Mouse (Mus musculus): ENCODE results near the gene Dvl2. TPM values are rescaled to one million over a fixed set of nuclear protein-coding genes. Genes with fewer than 3 reads are reported as not detected.

Dvl2 gene
- polyA plus RNA-seq, 1 experiment: 45.7 TPM

DNA sequence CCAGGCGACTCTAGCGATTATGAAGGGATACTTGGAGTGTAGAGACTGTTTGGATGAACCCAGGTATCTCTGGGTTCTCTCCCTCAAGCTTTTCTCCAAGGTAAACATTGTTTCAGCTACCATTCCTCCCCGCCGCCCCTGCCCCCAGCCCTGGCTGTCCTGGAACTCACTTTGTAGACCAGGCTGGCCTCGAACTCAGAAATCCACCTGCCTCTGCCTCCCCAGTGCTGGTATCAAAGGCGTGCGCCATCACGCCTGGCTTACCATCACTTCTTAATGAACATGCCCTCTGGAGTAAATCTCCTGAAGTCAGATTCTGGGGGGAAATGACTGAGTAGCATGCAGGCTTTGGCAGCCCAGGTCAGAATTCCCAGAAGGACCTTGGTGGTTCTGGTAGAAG is 18.2 kb upstream of the Dvl2 start, which contains the start of gene Elp5:
Elp5 (minus strand) TSS at position 293 of the 400 bp plus-strand sequence.
- DNase-seq (ENCODE audit: low read depth): no peak
- TF ChIP-seq POLR2A (IDR thresholded peaks at IDR 0.05; ENCODE audit: borderline replicate concordance, extremely low read depth, insufficient read depth, insufficient read length, poor library complexity, severe bottlenecking): no peak
- no peak for TF ChIP-seq CTCF (IDR thresholded peaks at IDR 0.05; ENCODE audit: borderline replicate concordance, extremely low read depth, insufficient read depth, insufficient read length)

DNA sequence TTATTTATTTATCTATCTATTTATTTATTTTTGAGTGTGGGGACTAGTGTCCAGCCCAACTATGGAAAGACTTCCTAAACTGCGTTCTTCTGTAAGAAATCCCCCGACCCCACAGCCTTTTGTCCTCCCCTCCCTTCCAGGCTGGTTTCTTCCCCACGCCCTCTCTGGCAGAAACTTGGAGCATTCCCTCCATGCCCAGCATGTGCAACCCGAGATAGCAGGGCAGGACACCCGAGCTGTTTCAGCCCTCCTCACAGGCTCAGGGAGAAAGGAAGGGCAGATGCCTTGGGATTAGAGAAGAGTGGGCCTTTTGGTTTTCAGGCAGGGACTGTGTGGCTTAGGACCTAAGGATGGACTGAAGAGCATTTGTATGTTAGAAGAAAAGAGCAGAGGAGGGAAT is 17.5 kb upstream of the Dvl2 start:
- TF ChIP-seq POLR2A (IDR thresholded peaks at IDR 0.05; ENCODE audit: borderline replicate concordance, extremely low read depth, insufficient read depth, insufficient read length, poor library complexity, severe bottlenecking) (no peak), CTCF (IDR thresholded peaks at IDR 0.05; ENCODE audit: borderline replicate concordance, extremely low read depth, insufficient read depth, insufficient read length) (no peak)
- no peak for DNase-seq (ENCODE audit: low read depth)

DNA sequence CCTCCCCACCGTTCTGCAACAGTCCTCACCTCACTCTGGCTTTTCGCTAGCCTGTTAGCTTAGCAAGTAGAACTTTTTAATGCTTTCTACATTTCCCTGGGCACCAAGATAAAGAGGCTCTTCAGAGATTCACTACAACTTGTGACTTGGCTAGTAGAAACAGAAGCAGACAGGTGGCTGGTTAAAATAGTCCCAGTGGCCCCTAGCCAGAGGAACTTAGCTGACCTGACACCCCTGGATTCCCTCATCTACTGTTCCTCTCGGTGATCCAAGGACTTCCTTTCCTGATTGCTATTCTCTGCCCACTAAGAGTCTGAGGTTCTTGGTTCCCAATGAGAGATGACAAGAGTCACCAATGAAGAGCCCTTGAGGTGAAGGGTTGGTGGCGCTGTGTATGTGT is 17.0 kb upstream of the Dvl2 start:
- DNase-seq (ENCODE audit: low read depth): no peak
- TF ChIP-seq CTCF (IDR thresholded peaks at IDR 0.05; ENCODE audit: borderline replicate concordance, extremely low read depth, insufficient read depth, insufficient read length): no peak
- TF ChIP-seq POLR2A (IDR thresholded peaks at IDR 0.05; ENCODE audit: borderline replicate concordance, extremely low read depth, insufficient read depth, insufficient read length, poor library complexity, severe bottlenecking): no peak

DNA sequence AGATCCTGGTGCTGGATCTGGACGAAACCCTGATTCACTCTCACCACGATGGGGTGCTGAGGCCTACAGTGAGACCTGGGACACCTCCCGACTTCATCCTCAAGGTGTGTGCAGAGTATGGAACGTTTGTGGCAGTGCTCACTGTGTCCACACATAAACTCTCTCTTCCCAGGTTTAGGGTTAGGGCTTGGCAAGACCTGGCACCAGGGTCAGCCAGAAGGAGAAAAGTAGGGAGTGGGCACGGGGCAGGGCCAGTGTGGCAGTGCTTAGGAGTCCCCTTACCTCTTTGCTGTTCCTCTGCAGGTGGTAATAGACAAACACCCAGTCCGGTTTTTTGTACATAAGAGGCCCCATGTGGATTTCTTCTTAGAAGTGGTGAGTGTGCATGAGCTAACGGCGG is 16.0 kb upstream of the Dvl2 start:
- no peak for DNase-seq (ENCODE audit: low read depth)
- TF ChIP-seq CTCF (IDR thresholded peaks at IDR 0.05; ENCODE audit: borderline replicate concordance, extremely low read depth, insufficient read depth, insufficient read length) (no peak), POLR2A (IDR thresholded peaks at IDR 0.05; ENCODE audit: borderline replicate concordance, extremely low read depth, insufficient read depth, insufficient read length, poor library complexity, severe bottlenecking) (no peak)

DNA sequence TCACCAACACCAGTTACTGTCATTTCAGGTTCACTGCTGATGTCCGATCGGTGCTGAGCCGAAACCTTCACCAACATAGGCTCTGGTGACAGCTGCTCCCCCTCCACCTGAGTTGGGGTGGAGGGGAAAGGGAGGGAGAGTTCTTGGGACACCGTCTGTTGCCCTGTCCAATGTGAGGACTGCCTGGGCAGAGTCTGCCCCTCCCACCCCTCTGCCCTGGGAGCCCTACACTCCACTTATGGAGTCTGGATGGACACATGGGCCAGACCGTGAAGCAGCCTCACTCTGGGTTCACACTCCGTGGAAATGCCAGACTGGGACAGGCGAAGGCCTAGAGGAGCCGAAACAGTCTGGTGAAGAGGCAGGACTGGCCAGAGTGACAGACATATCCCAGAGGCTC is 10.4 kb upstream of the Dvl2 start:
- no peak for DNase-seq (ENCODE audit: low read depth)
- TF ChIP-seq CTCF (IDR thresholded peaks at IDR 0.05; ENCODE audit: borderline replicate concordance, extremely low read depth, insufficient read depth, insufficient read length) (no peak), POLR2A (IDR thresholded peaks at IDR 0.05; ENCODE audit: borderline replicate concordance, extremely low read depth, insufficient read depth, insufficient read length, poor library complexity, severe bottlenecking) (no peak)

DNA sequence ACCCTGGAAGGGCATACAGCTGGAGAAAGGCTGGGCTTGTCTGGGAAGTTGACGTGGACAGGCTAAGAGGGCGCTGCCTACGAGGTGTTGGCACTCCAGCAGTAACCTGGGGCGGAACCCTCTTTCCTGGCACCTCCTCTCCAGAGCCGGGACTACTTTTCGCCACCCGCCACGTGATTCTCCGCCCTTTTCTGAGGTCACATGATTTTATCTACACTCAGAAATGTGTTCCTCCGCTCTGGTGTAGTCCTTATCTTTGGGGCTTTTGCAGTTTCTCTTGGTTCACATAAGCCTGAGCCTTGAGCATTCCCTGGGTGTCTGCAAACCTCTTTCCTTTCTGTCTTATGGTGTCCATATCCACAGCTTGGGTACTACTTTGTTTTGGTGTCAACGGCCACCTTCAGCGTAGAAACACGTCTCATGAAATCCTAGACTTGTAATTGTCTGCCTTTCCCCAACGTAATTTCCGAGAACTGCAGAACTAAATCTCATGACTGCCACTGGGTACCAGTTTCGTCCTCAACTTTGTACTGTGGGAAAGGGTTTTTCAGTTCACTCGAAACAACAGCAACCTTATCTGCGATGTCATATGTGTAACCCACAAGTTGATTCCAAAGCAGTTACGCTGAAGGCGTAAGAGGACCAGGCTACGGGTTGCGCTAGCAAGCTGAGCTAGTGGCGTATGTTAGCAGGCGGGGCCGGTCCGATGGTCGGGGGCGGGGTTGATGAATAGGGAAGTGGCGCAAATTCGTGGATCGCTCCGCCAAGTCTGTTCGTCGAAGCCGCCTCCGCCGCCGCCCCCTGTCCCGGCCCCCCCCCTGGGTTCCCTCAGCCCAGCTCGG is 9.3 kb upstream of the Dvl2 start, which contains the start of gene Gabarap:
Gabarap (plus strand) TSS at position 294 of the 842 bp plus-strand sequence.
- peak; percentile 99 for DNase-seq (ENCODE audit: low read depth)
- no peak for TF ChIP-seq CTCF (IDR thresholded peaks at IDR 0.05; ENCODE audit: borderline replicate concordance, extremely low read depth, insufficient read depth, insufficient read length)
- TF ChIP-seq POLR2A (IDR thresholded peaks at IDR 0.05; ENCODE audit: borderline replicate concordance, extremely low read depth, insufficient read depth, insufficient read length, poor library complexity, severe bottlenecking): peak; percentile 26; the same call in 1 of the 2 replicates

DNA sequence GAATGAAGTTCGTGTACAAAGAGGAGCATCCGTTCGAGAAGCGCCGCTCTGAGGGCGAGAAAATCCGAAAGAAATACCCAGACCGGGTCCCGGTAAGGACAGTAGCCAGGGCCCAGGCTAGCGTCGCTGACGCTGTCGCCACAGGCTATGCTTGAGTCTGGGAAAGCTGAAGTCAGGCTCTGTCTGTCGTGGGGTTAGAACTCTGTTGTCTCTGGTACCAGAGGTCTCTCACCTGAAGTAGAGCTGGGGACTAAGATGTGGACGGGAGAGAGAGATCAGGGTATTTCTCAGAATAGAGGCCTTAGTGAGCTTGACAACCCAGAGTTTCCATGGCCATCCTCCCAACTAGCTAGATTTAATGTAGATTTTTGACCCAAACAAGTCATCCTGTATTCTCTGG is 8.7 kb upstream of the Dvl2 start:
- DNase-seq (ENCODE audit: low read depth): no peak
- TF ChIP-seq CTCF (IDR thresholded peaks at IDR 0.05; ENCODE audit: borderline replicate concordance, extremely low read depth, insufficient read depth, insufficient read length) (no peak), POLR2A (IDR thresholded peaks at IDR 0.05; ENCODE audit: borderline replicate concordance, extremely low read depth, insufficient read depth, insufficient read length, poor library complexity, severe bottlenecking) (no peak)

DNA sequence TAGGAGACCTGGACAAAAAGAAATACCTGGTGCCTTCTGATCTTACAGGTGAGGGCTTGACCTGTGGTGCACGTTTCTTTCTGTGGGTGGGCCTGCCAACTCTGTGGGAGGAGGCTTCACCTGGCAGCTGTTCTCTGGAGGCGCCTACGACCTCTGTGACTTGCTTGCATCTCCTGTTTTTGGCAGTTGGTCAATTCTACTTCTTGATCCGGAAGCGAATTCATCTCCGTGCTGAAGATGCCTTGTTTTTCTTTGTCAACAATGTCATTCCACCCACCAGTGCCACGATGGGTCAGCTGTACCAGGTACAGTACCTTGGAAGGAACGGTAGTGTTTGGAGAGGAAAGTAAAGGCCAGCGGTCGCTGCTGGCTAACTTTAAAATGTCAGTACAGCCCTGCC is 8.0 kb upstream of the Dvl2 start:
- TF ChIP-seq POLR2A (IDR thresholded peaks at IDR 0.05; ENCODE audit: borderline replicate concordance, extremely low read depth, insufficient read depth, insufficient read length, poor library complexity, severe bottlenecking) (no peak), CTCF (IDR thresholded peaks at IDR 0.05; ENCODE audit: borderline replicate concordance, extremely low read depth, insufficient read depth, insufficient read length) (no peak)
- no peak for DNase-seq (ENCODE audit: low read depth)

DNA sequence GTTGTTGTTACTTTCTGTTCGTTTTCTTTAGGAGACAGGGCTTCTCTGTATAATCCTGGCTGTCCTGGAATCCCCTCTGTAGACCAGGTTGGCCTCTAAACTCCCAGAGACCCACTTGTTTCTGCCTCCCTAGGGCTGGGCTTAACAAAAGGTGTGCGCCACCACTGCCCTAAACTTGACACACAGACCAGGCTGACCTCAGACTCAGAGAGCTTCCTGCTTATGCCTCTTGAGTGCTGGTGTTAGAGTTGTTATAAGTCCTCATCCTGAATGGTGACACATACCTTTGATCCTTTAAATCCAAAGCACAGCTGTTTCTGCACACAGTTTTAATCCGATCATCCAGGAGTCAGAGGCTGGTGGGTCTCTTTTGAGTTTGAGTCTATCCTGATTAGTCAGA is 7.5 kb upstream of the Dvl2 start:
- no peak for DNase-seq (ENCODE audit: low read depth)
- TF ChIP-seq POLR2A (IDR thresholded peaks at IDR 0.05; ENCODE audit: borderline replicate concordance, extremely low read depth, insufficient read depth, insufficient read length, poor library complexity, severe bottlenecking) (no peak), CTCF (IDR thresholded peaks at IDR 0.05; ENCODE audit: borderline replicate concordance, extremely low read depth, insufficient read depth, insufficient read length) (no peak)

DNA sequence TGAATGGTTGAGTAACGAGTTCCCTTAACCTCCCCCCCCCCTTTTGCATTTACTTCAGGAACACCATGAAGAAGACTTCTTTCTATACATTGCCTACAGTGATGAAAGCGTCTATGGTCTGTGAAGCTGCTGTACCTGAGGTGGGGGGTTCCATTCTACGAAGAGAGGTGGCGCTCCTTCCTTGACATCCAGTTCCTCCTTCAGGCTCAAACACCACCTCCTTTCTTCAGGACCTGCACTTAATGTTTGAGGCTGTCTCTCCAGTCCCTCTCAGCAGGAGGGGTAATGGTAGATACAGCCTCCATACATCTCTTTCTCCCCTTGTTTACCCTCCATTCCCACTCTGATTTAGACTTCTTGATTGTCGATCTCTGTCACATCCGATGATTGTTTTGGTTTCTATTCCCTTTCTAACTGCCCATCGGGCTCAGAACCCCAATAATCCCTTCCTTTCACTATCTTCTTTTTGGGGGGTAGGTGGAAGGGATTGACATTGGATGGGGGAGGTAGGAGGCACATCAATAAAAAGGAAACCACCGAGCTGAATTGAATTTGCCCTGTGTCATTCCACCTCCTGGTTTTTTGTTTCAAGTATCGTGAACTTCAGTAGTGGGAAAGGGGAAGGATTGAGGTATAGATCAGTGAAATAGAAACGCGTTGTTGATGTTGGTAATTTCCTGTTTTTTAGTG is 5.8 kb upstream of the Dvl2 start:
- no peak for TF ChIP-seq CTCF (IDR thresholded peaks at IDR 0.05; ENCODE audit: borderline replicate concordance, extremely low read depth, insufficient read depth, insufficient read length)
- TF ChIP-seq POLR2A (IDR thresholded peaks at IDR 0.05; ENCODE audit: borderline replicate concordance, extremely low read depth, insufficient read depth, insufficient read length, poor library complexity, severe bottlenecking): no peak
- no peak for DNase-seq (ENCODE audit: low read depth)

DNA sequence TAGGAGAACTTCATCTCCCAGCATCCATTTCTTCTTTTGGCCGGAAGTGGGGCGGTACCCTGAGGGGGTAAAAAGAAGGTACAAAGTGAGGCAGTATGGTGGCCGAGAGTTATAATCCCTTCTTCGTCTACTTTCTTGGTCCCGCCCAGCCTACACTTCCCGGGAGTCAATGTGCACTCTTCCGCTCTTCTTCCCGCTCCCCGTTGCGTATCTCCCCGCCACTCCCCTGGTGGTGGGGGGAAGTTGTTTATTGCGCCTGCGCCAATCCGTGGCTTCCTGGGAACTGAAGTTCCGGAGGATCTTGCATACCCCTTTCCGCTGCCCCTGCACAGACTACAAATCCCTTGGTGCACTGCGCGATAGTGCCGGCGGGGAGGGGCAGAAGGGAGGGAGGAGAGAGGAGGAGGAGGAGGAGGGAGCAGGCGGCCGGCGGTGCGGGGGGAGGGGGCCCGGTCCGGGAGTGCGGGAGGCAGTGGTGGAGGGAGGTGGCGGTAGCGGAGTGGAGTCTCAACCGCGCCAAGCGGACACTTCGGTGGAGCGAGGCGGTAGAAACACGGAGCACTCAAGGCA is 4.9 kb upstream of the Dvl2 start, which contains the start of gene Phf23:
Phf23 (plus strand) TSS at position 387 of the 570 bp plus-strand sequence.
- peak; percentile 41; the same call in 1 of the 2 replicates for TF ChIP-seq POLR2A (IDR thresholded peaks at IDR 0.05; ENCODE audit: borderline replicate concordance, extremely low read depth, insufficient read depth, insufficient read length, poor library complexity, severe bottlenecking)
- TF ChIP-seq CTCF (IDR thresholded peaks at IDR 0.05; ENCODE audit: borderline replicate concordance, extremely low read depth, insufficient read depth, insufficient read length): peak; percentile 37; the same call in 1 of the 2 replicates
- peak; percentile 100 for DNase-seq (ENCODE audit: low read depth)

Measured in brain, embryonic 14.5 days (tissue).